Mouse (Mus musculus): ENCODE data around the gene Tdrd5. TPM values are rescaled to one million over a fixed set of nuclear protein-coding genes. Genes with fewer than 3 reads are reported as not detected.

Tdrd5 gene
- polyA plus RNA-seq, 1 experiment: not detected

GRCm38 (mm10) chr1:156211809-156212317, 91.6 kb downstream of the Tdrd5 start:
- 73% methylated on average over 6 of the region's 6 CpGs for WGBS
- no peak for DNase-seq (ENCODE audit: low read depth, low spot score)

Other genes with a start within 250 kb of the Tdrd5 start
- gene Fam163a, start 98.6 kb downstream of the Tdrd5 start, polyA plus RNA-seq (2012; rRNA removed): 0.29 and 0.48 TPM in 2 replicates
- gene Nphs2, start 7.1 kb upstream of the Tdrd5 start, polyA plus RNA-seq (2012; rRNA removed): 0.02 TPM in 1 of 2 replicates, not detected in the other
- gene Gm2000, start 62.4 kb upstream of the Tdrd5 start, polyA plus RNA-seq (2012; rRNA removed): 20.2 and 36.3 TPM in 2 replicates
- not detected in 2 replicates for gene Axdnd1, start 117.5 kb upstream of the Tdrd5 start, polyA plus RNA-seq (2012; rRNA removed)
- 10.4 and 16.4 TPM in 2 replicates for gene Soat1, start 170.7 kb upstream of the Tdrd5 start, polyA plus RNA-seq (2012; rRNA removed)
- gene Gm10031, start 220.3 kb upstream of the Tdrd5 start, polyA plus RNA-seq (2012; rRNA removed): 12.6 and 22.1 TPM in 2 replicates